ENCODE assay signal across 21 mouse cellular contexts in genomic region chr6:143176591-143176990, GRCm38 (mm10).
"Had no signal": no experiment of that assay in that cellular context is flagged by ENCODE, and none has a peak within 500 bp of the region (broad histone marks: within the 10 kb centered on the region; RNA-seq: fewer than 3 reads in every experiment).

No protein-coding gene starts in this region.

- H3K27me3 ChIP-seq: heart, embryonic 12.5 days; hindbrain, embryonic 13.5 days; hindbrain, embryonic 15.5 days; limb, embryonic 13.5 days; limb, embryonic 15.5 days; liver, embryonic 12.5 days had no signal

- DNase-seq: gastrocnemius, postnatal 14 days; gastrocnemius, postnatal 36 days; heart, adult 18-20 months; heart, postnatal 10 days; kidney, adult 18-20 months; kidney, adult 8-10 months; kidney, postnatal 10 days; kidney, postnatal 4 days; layer of hippocampus, postnatal 36 days; left cerebral cortex, postnatal 4 days had no signal

- ATAC-seq: hindbrain, postnatal 0 days; intestine, embryonic 16.5 days; liver, embryonic 12.5 days had no signal

- H3K27ac ChIP-seq: heart, embryonic 10.5 days; hindbrain, embryonic 13.5 days; hindbrain, embryonic 15.5 days; hindbrain, postnatal 0 days; layer of hippocampus, adult 2 months; limb, embryonic 13.5 days; limb, embryonic 15.5 days; liver, embryonic 12.5 days; liver, embryonic 14.5 days had no signal

- H3K9me3 ChIP-seq: heart, embryonic 10.5 days; heart, embryonic 12.5 days; hindbrain, embryonic 13.5 days; hindbrain, embryonic 15.5 days; limb, embryonic 13.5 days; limb, embryonic 15.5 days; liver, embryonic 12.5 days had no signal

- H3K4me3 ChIP-seq: heart, embryonic 10.5 days; heart, embryonic 12.5 days; hindbrain, embryonic 13.5 days; hindbrain, embryonic 15.5 days; layer of hippocampus, adult 2 months; limb, embryonic 13.5 days; limb, embryonic 15.5 days; liver, embryonic 12.5 days had no signal
